Mouse (Mus musculus) limb, embryonic 14.5 days (tissue): ENCODE results near the gene Tbc1d17. TPM values are rescaled to one million over a fixed set of nuclear protein-coding genes. Genes with fewer than 3 reads are reported as not detected.

Experiments used
- ATAC-seq: fragments of 200-750 bp; cut with Nextera tagmentation; 2 replicates; pipeline ENCODE4 v1.8.0; 2017; ENCODE audit warnings: low read depth, moderate number of reproducible peaks, moderate TSS enrichment; ENCODE audit not compliant: low FRiP score
- DNase-seq: peaks from one replicate; pipeline ENCODE4 v3.0.0-alpha.2; 2015; ENCODE audit warnings: low spot score
- H3K27ac ChIP-seq: fragments of 300-500 bp; sonication (generic); replicated peaks from 2 replicates; pipeline ENCODE4 v1.5.1; 2014; ENCODE audit warnings: low read depth, mild to moderate bottlenecking, low read length, moderate library complexity, mixed read lengths
- H3K27me3 ChIP-seq: fragments of 300-500 bp; sonication (generic); 2 replicates; pipeline ENCODE4 v1.6.1; 2014; ENCODE audit warnings: low read length, mixed read lengths; ENCODE audit not compliant: control insufficient read depth, insufficient read depth
- H3K36me3 ChIP-seq: fragments of 300-500 bp; sonication (generic); 2 replicates; pipeline ENCODE4 v1.6.1; 2014; ENCODE audit warnings: mild to moderate bottlenecking, low read length, moderate library complexity, mixed read lengths; ENCODE audit not compliant: control insufficient read depth, insufficient read depth
- H3K4me1 ChIP-seq: fragments of 300-500 bp; sonication (generic); 2 replicates; pipeline ENCODE4 v1.6.1; 2014; ENCODE audit warnings: antibody characterized with exemption, low read length, mixed read lengths; ENCODE audit not compliant: control insufficient read depth, insufficient read depth
- H3K4me2 ChIP-seq: fragments of 300-500 bp; sonication (generic); replicated peaks from 2 replicates; pipeline ENCODE4 v1.6.1; 2014; ENCODE audit warnings: low read depth, mild to moderate bottlenecking, low read length, moderate library complexity; ENCODE audit not compliant: severe bottlenecking
- H3K4me3 ChIP-seq: fragments of 300-500 bp; sonication (generic); replicated peaks from 2 replicates; pipeline ENCODE4 v1.5.1; 2014; ENCODE audit warnings: low read length
- H3K9ac ChIP-seq: fragments of 300-500 bp; sonication (generic); 2 replicates; pipeline ENCODE4 v1.6.1; 2014; ENCODE audit warnings: mild to moderate bottlenecking, low read depth, low read length, moderate library complexity; ENCODE audit not compliant: severe bottlenecking
- H3K9me3 ChIP-seq: fragments of 300-500 bp; sonication (generic); 2 replicates; pipeline ENCODE4 v1.6.1; 2016; ENCODE audit warnings: low read length; ENCODE audit not compliant: control insufficient read depth
- POLR2A ChIP-seq: fragments of 200-500 bp; IDR thresholded peaks from 2 replicates; pipeline ENCODE4 v1.8.0; 2012; ENCODE audit warnings: inconsistent platforms, mild to moderate bottlenecking, moderate library complexity, borderline replicate concordance; ENCODE audit not compliant: insufficient read depth, insufficient read length; ENCODE audit errors: extremely low read depth
- WGBS: fragments of 180-500 bp; shearing (Covaris S2); extraction: QIAGEN DNeasy Blood & Tissue Kit; methylation state at CpG from one replicate; pipeline ENCODE4 v1.1.7; 2014; 5-methylcytosine and 5-hydroxymethylcytosine counted together
- microRNA counts: library from miRNA; unstranded; fragments of <30 nt; microRNA quantifications from one replicate; lab custom pipeline; 2016
- microRNA-seq: library from miRNA; unstranded; fragments of <30 nt; microRNA quantifications from one replicate; pipeline ENCODE4, GENCODE M21; 2016
- polyA plus RNA-seq, 2 experiments: library from polyadenylated mRNA; depleted of rRNA in 1 of 2; stranded (reverse) in 1 of 2; unstranded in 1 of 2; fragments of >200 nt; fragmentation: Nextera tagmentation in 1 of 2; extraction: Ambion mirVana in 1 of 2; gene quantifications; 2 replicates each; pipeline versions ENCODE4 v1.2.1 to v1.2.3; 2012 to 2014

Tbc1d17 gene
- polyA plus RNA-seq, 2 experiments = 76.0 to 86.0 TPM

DNA sequence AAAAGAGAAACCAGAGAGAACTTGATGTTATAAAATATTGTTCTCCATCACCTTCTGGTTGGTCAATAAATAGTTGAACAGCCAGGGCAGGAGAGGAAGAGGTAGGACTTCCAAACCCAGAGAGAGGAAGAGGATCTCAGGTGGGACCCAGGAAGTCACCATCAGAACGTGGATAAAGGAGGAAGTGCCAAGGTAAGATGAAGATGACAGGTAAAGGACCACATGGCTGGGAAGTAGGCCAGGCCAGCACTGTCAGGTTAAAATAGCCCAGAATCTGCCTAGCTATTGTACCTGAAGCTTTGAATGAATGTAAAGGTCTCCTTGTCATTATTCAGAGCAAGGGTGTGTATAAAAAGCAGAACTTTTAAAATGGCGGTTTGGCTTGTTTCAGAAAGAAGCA lies 40.0 kb downstream of the Tbc1d17 start:
- no peak overlapping the region for H3K4me3 ChIP-seq
- peaks cover 9% of the 10 kb centered on the region; the same call in 1 of the 2 replicates for H3K36me3 ChIP-seq
- no peak overlapping the region for H3K4me2 ChIP-seq
- WGBS = 84% methylated on average over 2 of the region's 2 CpGs
- H3K9ac ChIP-seq = no peak overlapping the region
- no peaks in the 10 kb centered on the region for H3K9me3 ChIP-seq
- no peak for TF ChIP-seq POLR2A
- no peaks in the 10 kb centered on the region for H3K27me3 ChIP-seq
- ATAC-seq = no peak
- DNase-seq = no peak
- no peak overlapping the region for H3K27ac ChIP-seq
- H3K4me1 ChIP-seq = no peaks in the 10 kb centered on the region

DNA sequence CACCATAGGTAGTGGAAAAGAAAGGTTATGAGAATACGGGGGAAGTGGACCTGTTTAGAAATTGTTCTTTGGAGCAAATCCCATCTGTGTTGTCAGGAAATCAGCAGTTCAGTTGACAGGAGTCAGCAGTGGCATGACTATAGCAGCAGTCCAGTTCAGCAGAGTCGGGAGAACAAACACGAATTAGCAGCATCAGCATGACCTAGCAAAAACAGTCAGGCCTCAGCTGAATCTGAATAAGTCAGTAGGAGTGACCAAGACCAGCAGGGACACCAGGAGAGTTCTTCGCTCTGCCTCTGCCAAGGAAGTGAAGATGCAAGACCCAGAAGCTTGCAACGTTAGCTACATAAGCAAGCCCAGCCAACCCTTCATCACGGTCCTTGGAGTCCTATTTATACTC lies 56.1 kb downstream of the Tbc1d17 start:
- no peak overlapping the region for H3K4me2 ChIP-seq
- DNase-seq (no peak), ATAC-seq (no peak)
- no peak overlapping the region for H3K4me3 ChIP-seq
- H3K27ac ChIP-seq = no peak overlapping the region
- H3K9ac ChIP-seq = no peak overlapping the region
- 83% methylated on average over 6 of the region's 6 CpGs for WGBS
- no peak for TF ChIP-seq POLR2A
- H3K4me1 ChIP-seq = no peaks in the 10 kb centered on the region
- H3K36me3 ChIP-seq = no peaks in the 10 kb centered on the region
- H3K9me3 ChIP-seq = no peaks in the 10 kb centered on the region
- H3K27me3 ChIP-seq = no peaks in the 10 kb centered on the region

DNA sequence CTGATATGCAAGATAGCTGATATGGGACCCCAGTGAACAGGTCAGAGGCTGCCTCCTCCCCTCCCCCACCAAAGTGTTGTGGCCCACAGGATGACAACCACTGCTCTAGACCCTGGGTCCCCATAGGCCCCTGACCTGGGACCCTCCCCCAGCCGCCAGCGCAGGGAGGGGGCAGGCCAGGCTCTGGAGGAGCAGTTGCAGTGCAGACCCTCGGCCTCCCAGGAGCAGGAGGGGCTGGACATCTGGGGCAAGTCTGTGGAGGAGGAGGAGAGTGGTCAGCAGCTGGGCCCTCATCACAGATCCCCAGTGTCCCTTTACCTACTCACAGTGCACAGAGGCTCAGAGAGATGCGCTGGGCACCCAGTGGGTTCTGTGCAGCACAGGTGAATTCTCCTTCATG lies 58.8 kb downstream of the Tbc1d17 start:
- ATAC-seq = no peak
- Histone ChIP-seq H3K27ac (no peak overlapping the region), H3K36me3 (no peaks in the 10 kb centered on the region), H3K4me2 (no peak overlapping the region), H3K9me3 (no peaks in the 10 kb centered on the region), H3K9ac (no peak overlapping the region), H3K4me3 (no peak overlapping the region), H3K4me1 (no peaks in the 10 kb centered on the region), H3K27me3 (no peaks in the 10 kb centered on the region)
- TF ChIP-seq POLR2A = no peak
- WGBS = 58% methylated on average over 4 of the region's 4 CpGs
- no peak for DNase-seq

DNA sequence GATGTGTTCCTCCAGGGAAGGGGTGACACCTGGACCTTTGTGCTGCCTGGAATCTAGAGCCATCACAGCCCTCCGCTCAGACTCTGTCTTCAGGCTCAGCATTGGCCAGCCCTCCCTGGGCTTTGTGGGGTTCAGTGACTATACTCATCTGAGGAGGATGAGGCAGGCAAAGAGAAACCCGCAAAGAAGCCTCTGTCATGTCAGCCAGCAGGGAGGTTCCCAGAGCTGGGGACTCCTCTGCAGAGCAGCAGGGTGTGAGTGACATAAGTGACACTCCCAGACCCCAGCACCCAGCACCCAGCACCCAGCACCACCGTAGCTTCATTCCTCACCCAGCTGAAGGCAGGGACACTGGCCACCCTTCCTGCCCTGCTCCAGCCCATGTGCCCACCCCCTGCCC lies 59.3 kb downstream of the Tbc1d17 start:
- WGBS = 65% methylated on average over 3 of the region's 3 CpGs
- Histone ChIP-seq H3K9ac (no peak overlapping the region), H3K9me3 (no peaks in the 10 kb centered on the region), H3K4me1 (no peaks in the 10 kb centered on the region), H3K4me2 (no peak overlapping the region), H3K36me3 (no peaks in the 10 kb centered on the region), H3K27ac (no peak overlapping the region), H3K27me3 (no peaks in the 10 kb centered on the region), H3K4me3 (no peak overlapping the region)
- DNase-seq (no peak), ATAC-seq (no peak)
- no peak for TF ChIP-seq POLR2A

MicroRNA genes within 50 kb of the gene (microRNA counts, 519-probe panel; counts per million panel counts)
- microRNA mmu-miR-707 (lab: Ali Mortazavi, UCI) = not detected

Small RNAs within 50 kb of the gene (microRNA-seq; reads per million reads assigned to microRNA genes)
- not detected for gene Mir707

Other genes starting within 250 kb of the Tbc1d17 start
- gene Myh14, start 178.2 kb downstream of the Tbc1d17 start, polyA plus RNA-seq (2012; rRNA removed) = 1.7 and 2.5 TPM in 2 replicates
- 3.7 and 4.8 TPM in 2 replicates for gene Myh14, start 178.2 kb downstream of the Tbc1d17 start, polyA plus RNA-seq (2014; fragmentation: Nextera tagmentation; extraction: Ambion mirVana)
- gene Izumo2, start 140.3 kb downstream of the Tbc1d17 start, polyA plus RNA-seq (2012; rRNA removed) = not detected in 2 replicates
- gene Izumo2, start 140.3 kb downstream of the Tbc1d17 start, polyA plus RNA-seq (2014; fragmentation: Nextera tagmentation; extraction: Ambion mirVana) = not detected in 2 replicates
- gene Vrk3, start 100.7 kb downstream of the Tbc1d17 start, polyA plus RNA-seq (2012; rRNA removed) = 39.9 and 44.6 TPM in 2 replicates
- 28.8 and 30.9 TPM in 2 replicates for gene Vrk3, start 100.7 kb downstream of the Tbc1d17 start, polyA plus RNA-seq (2014; fragmentation: Nextera tagmentation; extraction: Ambion mirVana)
- gene Zfp473, start 98.0 kb downstream of the Tbc1d17 start, polyA plus RNA-seq (2012; rRNA removed) = 1.1 and 1.6 TPM in 2 replicates
- gene Zfp473, start 98.0 kb downstream of the Tbc1d17 start, polyA plus RNA-seq (2014; fragmentation: Nextera tagmentation; extraction: Ambion mirVana) = 1.4 and 1.7 TPM in 2 replicates
- gene Nup62, start 33.0 kb downstream of the Tbc1d17 start, polyA plus RNA-seq (2012; rRNA removed) = 92.5 and 133 TPM in 2 replicates
- gene Nup62, start 33.0 kb downstream of the Tbc1d17 start, polyA plus RNA-seq (2014; fragmentation: Nextera tagmentation; extraction: Ambion mirVana) = 53.0 and 53.9 TPM in 2 replicates
- 0.87 and 1.0 TPM in 2 replicates for gene Il4i1, start 32.7 kb downstream of the Tbc1d17 start, polyA plus RNA-seq (2012; rRNA removed)
- gene Il4i1, start 32.7 kb downstream of the Tbc1d17 start, polyA plus RNA-seq (2014; fragmentation: Nextera tagmentation; extraction: Ambion mirVana) = 1.6 and 2.5 TPM in 2 replicates
- gene Atf5, start 32.4 kb downstream of the Tbc1d17 start, polyA plus RNA-seq (2012; rRNA removed) = 47.9 and 69.8 TPM in 2 replicates
- gene Atf5, start 32.4 kb downstream of the Tbc1d17 start, polyA plus RNA-seq (2014; fragmentation: Nextera tagmentation; extraction: Ambion mirVana) = 3.1 and 3.7 TPM in 2 replicates
- gene Akt1s1, start 88 bp downstream of the Tbc1d17 start, polyA plus RNA-seq (2012; rRNA removed) = 179 and 270 TPM in 2 replicates
- gene Akt1s1, start 88 bp downstream of the Tbc1d17 start, polyA plus RNA-seq (2014; fragmentation: Nextera tagmentation; extraction: Ambion mirVana) = 66.1 and 70.5 TPM in 2 replicates
- gene Pnkp, start 8.1 kb upstream of the Tbc1d17 start, polyA plus RNA-seq (2012; rRNA removed) = 28.7 and 32.0 TPM in 2 replicates
- gene Pnkp, start 8.1 kb upstream of the Tbc1d17 start, polyA plus RNA-seq (2014; fragmentation: Nextera tagmentation; extraction: Ambion mirVana) = 23.8 and 26.6 TPM in 2 replicates
- 751 and 1,065 TPM in 2 replicates for gene Ptov1, start 20.7 kb upstream of the Tbc1d17 start, polyA plus RNA-seq (2012; rRNA removed)
- gene Ptov1, start 20.7 kb upstream of the Tbc1d17 start, polyA plus RNA-seq (2014; fragmentation: Nextera tagmentation; extraction: Ambion mirVana) = 471 and 513 TPM in 2 replicates
- gene Med25, start 43.6 kb upstream of the Tbc1d17 start, polyA plus RNA-seq (2012; rRNA removed) = 142 and 181 TPM in 2 replicates
- 69.1 and 73.5 TPM in 2 replicates for gene Med25, start 43.6 kb upstream of the Tbc1d17 start, polyA plus RNA-seq (2014; fragmentation: Nextera tagmentation; extraction: Ambion mirVana)
- gene Fuz, start 47.0 kb upstream of the Tbc1d17 start, polyA plus RNA-seq (2012; rRNA removed) = 48.7 and 72.6 TPM in 2 replicates
- gene Fuz, start 47.0 kb upstream of the Tbc1d17 start, polyA plus RNA-seq (2014; fragmentation: Nextera tagmentation; extraction: Ambion mirVana) = 21.7 and 25.0 TPM in 2 replicates
- gene Ap2a1, start 80.4 kb upstream of the Tbc1d17 start, polyA plus RNA-seq (2012; rRNA removed) = 113 and 141 TPM in 2 replicates
- gene Ap2a1, start 80.4 kb upstream of the Tbc1d17 start, polyA plus RNA-seq (2014; fragmentation: Nextera tagmentation; extraction: Ambion mirVana) = 72.2 and 75.7 TPM in 2 replicates
- 0.05 TPM in 1 of 2 replicates, not detected in the other for gene Tsks, start 94.1 kb upstream of the Tbc1d17 start, polyA plus RNA-seq (2012; rRNA removed)
- gene Tsks, start 94.1 kb upstream of the Tbc1d17 start, polyA plus RNA-seq (2014; fragmentation: Nextera tagmentation; extraction: Ambion mirVana) = 0.14 TPM in 1 of 2 replicates, not detected in the other
- gene Cpt1c, start 125.8 kb upstream of the Tbc1d17 start, polyA plus RNA-seq (2012; rRNA removed) = 78.9 and 115 TPM in 2 replicates
- gene Cpt1c, start 125.8 kb upstream of the Tbc1d17 start, polyA plus RNA-seq (2014; fragmentation: Nextera tagmentation; extraction: Ambion mirVana) = 26.3 and 33.6 TPM in 2 replicates
- 607 and 720 TPM in 2 replicates for gene Prmt1, start 137.5 kb upstream of the Tbc1d17 start, polyA plus RNA-seq (2012; rRNA removed)
- gene Prmt1, start 137.5 kb upstream of the Tbc1d17 start, polyA plus RNA-seq (2014; fragmentation: Nextera tagmentation; extraction: Ambion mirVana) = 166 and 187 TPM in 2 replicates
- gene Irf3, start 148.6 kb upstream of the Tbc1d17 start, polyA plus RNA-seq (2012; rRNA removed) = 142 and 168 TPM in 2 replicates
- 92.5 and 92.7 TPM in 2 replicates for gene Irf3, start 148.6 kb upstream of the Tbc1d17 start, polyA plus RNA-seq (2014; fragmentation: Nextera tagmentation; extraction: Ambion mirVana)
- 81.3 and 104 TPM in 2 replicates for gene Bcl2l12, start 149.6 kb upstream of the Tbc1d17 start, polyA plus RNA-seq (2012; rRNA removed)
- gene Bcl2l12, start 149.6 kb upstream of the Tbc1d17 start, polyA plus RNA-seq (2014; fragmentation: Nextera tagmentation; extraction: Ambion mirVana) = 54.9 and 62.9 TPM in 2 replicates
- 114 and 135 TPM in 2 replicates for gene Scaf1, start 167.3 kb upstream of the Tbc1d17 start, polyA plus RNA-seq (2012; rRNA removed)
- gene Scaf1, start 167.3 kb upstream of the Tbc1d17 start, polyA plus RNA-seq (2014; fragmentation: Nextera tagmentation; extraction: Ambion mirVana) = 50.7 and 58.3 TPM in 2 replicates
- gene Rras, start 168.9 kb upstream of the Tbc1d17 start, polyA plus RNA-seq (2012; rRNA removed) = 53.8 and 60.9 TPM in 2 replicates
- gene Rras, start 168.9 kb upstream of the Tbc1d17 start, polyA plus RNA-seq (2014; fragmentation: Nextera tagmentation; extraction: Ambion mirVana) = 42.8 and 43.7 TPM in 2 replicates
- 25.2 and 26.8 TPM in 2 replicates for gene Prr12, start 203.8 kb upstream of the Tbc1d17 start, polyA plus RNA-seq (2012; rRNA removed)
- 16.0 and 19.6 TPM in 2 replicates for gene Prr12, start 203.8 kb upstream of the Tbc1d17 start, polyA plus RNA-seq (2014; fragmentation: Nextera tagmentation; extraction: Ambion mirVana)
- 82.7 and 86.8 TPM in 2 replicates for gene Nosip, start 213.3 kb upstream of the Tbc1d17 start, polyA plus RNA-seq (2012; rRNA removed)
- gene Nosip, start 213.3 kb upstream of the Tbc1d17 start, polyA plus RNA-seq (2014; fragmentation: Nextera tagmentation; extraction: Ambion mirVana) = 68.1 and 69.6 TPM in 2 replicates
- gene Prrg2, start 213.6 kb upstream of the Tbc1d17 start, polyA plus RNA-seq (2012; rRNA removed) = 50.4 and 54.1 TPM in 2 replicates
- gene Prrg2, start 213.6 kb upstream of the Tbc1d17 start, polyA plus RNA-seq (2014; fragmentation: Nextera tagmentation; extraction: Ambion mirVana) = 18.6 and 21.4 TPM in 2 replicates
- 679 and 759 TPM in 2 replicates for gene Rcn3, start 243.1 kb upstream of the Tbc1d17 start, polyA plus RNA-seq (2012; rRNA removed)
- 569 and 577 TPM in 2 replicates for gene Rcn3, start 243.1 kb upstream of the Tbc1d17 start, polyA plus RNA-seq (2014; fragmentation: Nextera tagmentation; extraction: Ambion mirVana)